Mouse (Mus musculus) hindbrain, embryonic 16.5 days (tissue): ENCODE data around the gene Pard3b. TPM values are rescaled to one million over a fixed set of nuclear protein-coding genes. Genes with fewer than 3 reads are reported as not detected.
A peak's percentile ranks its signal among the peaks of the same experiment; 100 is the strongest.

Experiments
- ATAC-seq: fragments of 200-750 bp; cut with Nextera tagmentation; 2 replicates; pipeline ENCODE4 v1.8.0; 2017; ENCODE audit warnings: moderate TSS enrichment, moderate library complexity
- H3K27ac ChIP-seq: fragments of 300-500 bp; sonication (generic); 2 replicates; pipeline ENCODE4 v1.5.1; 2014; ENCODE audit warnings: low read depth, mild to moderate bottlenecking, control low read depth, low read length, moderate library complexity
- H3K27me3 ChIP-seq: fragments of 300-500 bp; sonication (generic); replicated peaks from 2 replicates; pipeline ENCODE4 v1.6.1; 2014; ENCODE audit warnings: low read length; ENCODE audit not compliant: control insufficient read depth, insufficient read depth
- H3K36me3 ChIP-seq: fragments of 300-500 bp; sonication (generic); 2 replicates; pipeline ENCODE4 v1.6.1; 2014; ENCODE audit warnings: mild to moderate bottlenecking, low read length, moderate library complexity, mixed read lengths; ENCODE audit not compliant: control insufficient read depth, insufficient read depth
- H3K4me1 ChIP-seq: fragments of 300-500 bp; sonication (generic); 2 replicates; pipeline ENCODE4 v1.6.1; 2014; ENCODE audit warnings: low read depth, low read length; ENCODE audit not compliant: control insufficient read depth, insufficient read depth
- H3K4me2 ChIP-seq: fragments of 300-500 bp; sonication (generic); 2 replicates; pipeline ENCODE4 v1.6.1; 2014; ENCODE audit warnings: mild to moderate bottlenecking, low read length, control low read depth, moderate library complexity
- H3K4me3 ChIP-seq: fragments of 300-500 bp; sonication (generic); 2 replicates; pipeline ENCODE4 v1.5.1; 2014; ENCODE audit warnings: mild to moderate bottlenecking, low read length, control low read depth, moderate library complexity
- H3K9ac ChIP-seq: fragments of 300-500 bp; sonication (generic); 2 replicates; pipeline ENCODE4 v1.6.1; 2014; ENCODE audit warnings: low read depth, mild to moderate bottlenecking, control low read depth, low read length, moderate library complexity
- H3K9me3 ChIP-seq: fragments of 300-500 bp; sonication (generic); 2 replicates; pipeline ENCODE4 v1.6.1; 2014; ENCODE audit warnings: mild to moderate bottlenecking, low read length, moderate library complexity; ENCODE audit not compliant: control insufficient read depth
- WGBS: fragments of 180-500 bp; shearing (Covaris S2); extraction: QIAGEN DNeasy Blood & Tissue Kit; methylation state at CpG from one replicate; pipeline ENCODE4 v1.1.7; 2014; 5-methylcytosine and 5-hydroxymethylcytosine counted together
- polyA plus RNA-seq: library from polyadenylated mRNA; unstranded; fragments of >200 nt; fragmentation: Nextera tagmentation; extraction: Ambion mirVana; gene quantifications from 2 replicates; pipeline ENCODE4 v1.2.1, GENCODE M21; 2015

Pard3b gene
- polyA plus RNA-seq, 1 experiment from 2014 or later: 8.9 TPM

- no peak overlapping the region for H3K4me3 ChIP-seq
- H3K9ac ChIP-seq: 0 out of 2 replicates have a peak overlapping the region, but pooled peaks have one; percentile 17
- peaks cover 8% of the 10 kb centered on the region for H3K4me1 ChIP-seq
- H3K27me3 ChIP-seq: no peaks in the 10 kb centered on the region
- ATAC-seq: peak; percentile 77
- peaks cover under 1% of the 10 kb centered on the region; the same call in 1 of the 2 replicates for H3K9me3 ChIP-seq
- peak overlapping the region; percentile 26 for H3K4me2 ChIP-seq
- H3K27ac ChIP-seq: peak overlapping the region; percentile 48; the same call in 1 of the 2 replicates
- WGBS: 23% methylated on average over 21 of the region's 21 CpGs
- H3K36me3 ChIP-seq: no peaks in the 10 kb centered on the region
Observed at GRCm38 (mm10) chr1:62682456-62683385, 1044.1 kb downstream of the Pard3b start.

DNA sequence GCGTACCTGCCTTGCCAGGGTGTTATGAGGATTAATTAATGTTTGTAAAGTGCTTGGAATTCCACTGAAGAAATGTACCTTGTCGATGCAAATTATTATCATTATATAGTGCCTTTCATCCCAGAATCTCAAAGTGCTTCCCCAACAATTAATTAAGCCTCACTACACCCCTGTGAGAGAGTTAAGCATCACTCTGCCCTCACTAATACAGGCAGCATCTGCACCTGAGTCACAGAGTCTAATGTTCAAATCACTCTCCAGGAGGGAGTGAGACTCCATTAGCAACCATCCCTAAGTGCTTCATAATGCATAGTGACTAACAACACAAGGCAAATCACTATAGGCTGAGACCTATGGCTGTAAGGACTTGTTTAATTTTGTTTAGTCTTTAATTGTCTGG, 1044.9 kb downstream of the Pard3b start:
- no peaks in the 10 kb centered on the region for H3K27me3 ChIP-seq
- no peak overlapping the region for H3K4me2 ChIP-seq
- H3K4me1 ChIP-seq: peaks cover 8% of the 10 kb centered on the region
- H3K9me3 ChIP-seq: no peaks in the 10 kb centered on the region
- WGBS: 61% methylated on average over 2 of the region's 2 CpGs
- no peak overlapping the region for H3K27ac ChIP-seq
- no peak overlapping the region for H3K9ac ChIP-seq
- no peak for ATAC-seq
- no peaks in the 10 kb centered on the region for H3K36me3 ChIP-seq
- H3K4me3 ChIP-seq: no peak overlapping the region

DNA sequence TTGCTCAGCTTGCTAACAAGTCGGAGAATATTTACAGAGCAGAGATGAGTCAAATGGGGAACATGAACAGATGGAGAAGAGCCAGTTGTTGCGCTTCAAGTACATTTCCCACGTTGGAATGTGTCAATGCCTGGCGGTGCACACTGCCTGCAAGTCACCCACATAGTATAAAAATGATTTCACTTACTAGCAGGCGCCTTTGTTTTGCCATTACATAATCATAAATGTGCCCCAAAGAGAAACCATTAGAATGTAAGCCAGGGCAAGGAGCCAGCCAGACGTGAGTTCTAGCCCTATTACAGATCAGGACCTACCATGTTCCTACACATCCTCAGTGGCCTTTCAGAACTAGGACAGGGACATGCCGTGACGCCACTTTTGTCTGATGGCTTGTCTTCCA, 1048.9 kb downstream of the Pard3b start:
- Histone ChIP-seq H3K27ac (no peak overlapping the region), H3K27me3 (no peaks in the 10 kb centered on the region), H3K4me2 (no peak overlapping the region), H3K36me3 (no peaks in the 10 kb centered on the region), H3K4me1 (peaks cover 4% of the 10 kb centered on the region), H3K9me3 (no peaks in the 10 kb centered on the region), H3K9ac (no peak overlapping the region), H3K4me3 (no peak overlapping the region)
- ATAC-seq: no peak
- 79% methylated on average over 8 of the region's 8 CpGs for WGBS

DNA sequence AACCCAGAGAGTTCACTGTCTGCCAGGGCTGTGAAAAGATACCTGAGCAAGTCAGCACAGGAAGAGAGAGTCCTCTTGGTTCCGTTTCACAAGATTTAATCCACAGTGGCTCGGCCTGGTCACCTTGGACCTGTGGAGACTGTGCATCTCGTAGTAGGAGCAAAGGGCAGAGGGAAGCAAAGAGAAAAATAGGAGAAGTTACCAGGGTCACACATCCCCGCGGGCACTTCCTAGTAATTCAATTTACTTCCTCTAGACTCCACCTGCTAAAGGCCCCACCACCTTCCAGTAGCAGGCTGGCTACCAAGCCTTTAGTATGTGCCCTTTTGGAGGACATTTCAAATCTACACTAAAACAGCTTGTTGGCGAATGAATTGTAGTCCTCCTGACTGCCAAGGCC, 1052.6 kb downstream of the Pard3b start:
- Histone ChIP-seq H3K4me2 (no peak overlapping the region), H3K9ac (no peak overlapping the region), H3K27me3 (no peaks in the 10 kb centered on the region), H3K4me3 (no peak overlapping the region), H3K27ac (no peak overlapping the region), H3K9me3 (no peaks in the 10 kb centered on the region), H3K4me1 (no peaks in the 10 kb centered on the region), H3K36me3 (no peaks in the 10 kb centered on the region)
- ATAC-seq: no peak
- 88% methylated on average over 6 of the region's 6 CpGs for WGBS
